Mouse (Mus musculus): ENCODE results near the gene Ap2s1.

DNA sequence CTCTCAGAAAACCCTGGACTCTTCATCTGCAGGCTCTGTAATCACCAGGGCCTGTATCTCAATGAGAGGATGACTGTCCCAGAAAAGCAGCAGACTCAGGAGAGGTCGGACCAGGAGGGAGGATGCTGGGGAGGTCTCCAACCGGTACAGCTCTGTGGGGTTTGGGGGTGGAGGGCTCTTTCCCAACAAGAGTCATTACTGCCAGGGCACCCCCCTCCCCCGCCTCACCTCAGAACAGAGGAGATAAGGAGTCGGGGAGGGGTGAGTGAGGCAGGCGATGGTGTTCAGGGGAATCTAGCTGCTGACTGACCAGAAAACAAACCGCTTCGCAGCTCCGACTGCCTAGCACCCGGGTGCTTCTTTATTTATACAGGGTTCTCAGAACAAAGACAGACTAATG, 30.0 kb upstream of the Ap2s1 start:
- TF ChIP-seq CTCF (IDR thresholded peaks at IDR 0.05; ENCODE audit: borderline replicate concordance, control insufficient read depth, extremely low read depth, insufficient read depth, low read length, poor library complexity): no peak
- no peak for TF ChIP-seq POLR2A (IDR thresholded peaks at IDR 0.05; ENCODE audit: control insufficient read depth, extremely low read depth, insufficient read depth, low read length, poor library complexity)
